Mouse (Mus musculus): ENCODE measurements around the gene Nsmce4a. TPM values are rescaled to one million over a fixed set of nuclear protein-coding genes. Genes with fewer than 3 reads are reported as not detected.
A peak's percentile ranks its signal among the peaks of the same experiment; 100 is the strongest.

Gene Nsmce4a
- polyA plus RNA-seq, 1 experiment from 2014 or later: 166 TPM

- no peak overlapping the region for H3K9ac ChIP-seq
- no peaks in the 10 kb centered on the region for H3K36me3 ChIP-seq (ENCODE audit: poor library complexity, severe bottlenecking)
- H3K4me2 ChIP-seq: peak overlapping the region; percentile 12; the same call in 1 of the 2 replicates
- 35% methylated on average over 13 of the region's 13 CpGs for WGBS
- peak; percentile 54; the same call in 1 of the 2 replicates for ATAC-seq
- no peak overlapping the region for H3K4me3 ChIP-seq
- H3K27me3 ChIP-seq: no peaks in the 10 kb centered on the region
- H3K27ac ChIP-seq: peak overlapping the region; percentile 63
- H3K9me3 ChIP-seq (replicated peaks): no peaks in the 10 kb centered on the region
- H3K4me1 ChIP-seq: peaks cover 38% of the 10 kb centered on the region
Observed at GRCm38 (mm10) chr7:130574211-130574991, 1.5 kb upstream of the Nsmce4a start.

GRCm38 (mm10) chr7:130573746-130574145 lies 828 bp upstream of the Nsmce4a start:
- Histone ChIP-seq H3K9me3 (replicated peaks) (no peaks in the 10 kb centered on the region), H3K36me3 (ENCODE audit: poor library complexity, severe bottlenecking) (no peaks in the 10 kb centered on the region), H3K27ac (peak overlapping the region; percentile 63; the same call in 1 of the 2 replicates), H3K4me2 (no peak overlapping the region), H3K27me3 (no peaks in the 10 kb centered on the region), H3K4me1 (peaks cover 38% of the 10 kb centered on the region), H3K9ac (no peak overlapping the region), H3K4me3 (no peak overlapping the region)
- no peak for ATAC-seq
- WGBS: 90% methylated on average over 10 of the region's 10 CpGs

GRCm38 (mm10) chr7:130570472-130570871 lies 2.4 kb downstream of the Nsmce4a start:
- Histone ChIP-seq H3K36me3 (ENCODE audit: poor library complexity, severe bottlenecking) (no peaks in the 10 kb centered on the region), H3K9ac (no peak overlapping the region), H3K27me3 (no peaks in the 10 kb centered on the region), H3K27ac (peak overlapping the region; percentile 66), H3K4me1 (peaks cover 21% of the 10 kb centered on the region), H3K4me2 (no peak overlapping the region), H3K9me3 (replicated peaks) (no peaks in the 10 kb centered on the region), H3K4me3 (no peak overlapping the region)
- ATAC-seq: peak; percentile 70
- WGBS: 17% methylated on average over 7 of the region's 7 CpGs

- Histone ChIP-seq H3K9me3 (replicated peaks) (no peaks in the 10 kb centered on the region), H3K4me2 (no peak overlapping the region), H3K4me1 (peaks cover 16% of the 10 kb centered on the region), H3K27ac (no peak overlapping the region), H3K27me3 (no peaks in the 10 kb centered on the region), H3K36me3 (ENCODE audit: poor library complexity, severe bottlenecking) (no peaks in the 10 kb centered on the region), H3K9ac (no peak overlapping the region), H3K4me3 (no peak overlapping the region)
- no peak for ATAC-seq
- WGBS: 87% methylated on average over 9 of the region's 9 CpGs
Observed at GRCm38 (mm10) chr7:130568783-130569436, 4.0 kb downstream of the Nsmce4a start.

- Histone ChIP-seq H3K27me3 (no peaks in the 10 kb centered on the region), H3K36me3 (ENCODE audit: poor library complexity, severe bottlenecking) (no peaks in the 10 kb centered on the region), H3K4me2 (no peak overlapping the region), H3K27ac (no peak overlapping the region), H3K9me3 (replicated peaks) (no peaks in the 10 kb centered on the region), H3K9ac (no peak overlapping the region), H3K4me1 (no peaks in the 10 kb centered on the region), H3K4me3 (no peak overlapping the region)
- no peak for ATAC-seq
- 64% methylated on average over 3 of the region's 3 CpGs for WGBS
Observed at GRCm38 (mm10) chr7:130564596-130564995, 8.3 kb downstream of the Nsmce4a start.

- no peak for ATAC-seq
- Histone ChIP-seq H3K4me3 (no peak overlapping the region), H3K27ac (no peak overlapping the region), H3K27me3 (no peaks in the 10 kb centered on the region), H3K4me1 (no peaks in the 10 kb centered on the region), H3K9me3 (replicated peaks) (no peaks in the 10 kb centered on the region), H3K9ac (no peak overlapping the region), H3K36me3 (ENCODE audit: poor library complexity, severe bottlenecking) (no peaks in the 10 kb centered on the region), H3K4me2 (no peak overlapping the region)
- WGBS: 75% methylated on average over 4 of the region's 4 CpGs
Observed at GRCm38 (mm10) chr7:130563880-130564279, 9.0 kb downstream of the Nsmce4a start.

- no peaks in the 10 kb centered on the region for H3K36me3 ChIP-seq (ENCODE audit: poor library complexity, severe bottlenecking)
- no peak overlapping the region for H3K27ac ChIP-seq
- H3K4me2 ChIP-seq: no peak overlapping the region
- no peaks in the 10 kb centered on the region for H3K27me3 ChIP-seq
- WGBS: 89% methylated on average over 4 of the region's 4 CpGs
- ATAC-seq: no peak
- H3K9me3 ChIP-seq (replicated peaks): no peaks in the 10 kb centered on the region
- no peak overlapping the region for H3K4me3 ChIP-seq
- no peaks in the 10 kb centered on the region for H3K4me1 ChIP-seq
- no peak overlapping the region for H3K9ac ChIP-seq
Observed at GRCm38 (mm10) chr7:130563276-130563675, 9.6 kb downstream of the Nsmce4a start.

- no peak overlapping the region for H3K9ac ChIP-seq
- no peaks in the 10 kb centered on the region for H3K4me1 ChIP-seq
- H3K27me3 ChIP-seq: 0 out of 2 replicates have a peak, but pooled peaks cover 3% of the 10 kb centered on the region
- WGBS: 69% methylated on average over 1 of the region's 1 CpGs
- no peak overlapping the region for H3K4me2 ChIP-seq
- H3K36me3 ChIP-seq (ENCODE audit: poor library complexity, severe bottlenecking): no peaks in the 10 kb centered on the region
- H3K27ac ChIP-seq: no peak overlapping the region
- no peaks in the 10 kb centered on the region for H3K9me3 ChIP-seq (replicated peaks)
- H3K4me3 ChIP-seq: no peak overlapping the region
- no peak for ATAC-seq
Observed at GRCm38 (mm10) chr7:130560933-130561332, 12.0 kb downstream of the Nsmce4a start.

GRCm38 (mm10) chr7:130558592-130558991 lies 14.3 kb downstream of the Nsmce4a start:
- Histone ChIP-seq H3K9me3 (replicated peaks) (no peaks in the 10 kb centered on the region), H3K4me3 (no peak overlapping the region), H3K27me3 (0 out of 2 replicates have a peak, but pooled peaks cover 3% of the 10 kb centered on the region), H3K4me1 (peaks cover 9% of the 10 kb centered on the region), H3K36me3 (ENCODE audit: poor library complexity, severe bottlenecking) (no peaks in the 10 kb centered on the region), H3K27ac (no peak overlapping the region), H3K9ac (no peak overlapping the region), H3K4me2 (no peak overlapping the region)
- no peak for ATAC-seq
- WGBS: 72% methylated on average over 4 of the region's 4 CpGs

GRCm38 (mm10) chr7:130555597-130555996 lies 17.3 kb downstream of the Nsmce4a start:
- Histone ChIP-seq H3K9ac (no peak overlapping the region), H3K9me3 (replicated peaks) (no peaks in the 10 kb centered on the region), H3K27ac (no peak overlapping the region), H3K4me3 (no peak overlapping the region), H3K36me3 (ENCODE audit: poor library complexity, severe bottlenecking) (no peaks in the 10 kb centered on the region), H3K4me1 (peaks cover 19% of the 10 kb centered on the region), H3K27me3 (0 out of 2 replicates have a peak, but pooled peaks cover 3% of the 10 kb centered on the region), H3K4me2 (no peak overlapping the region)
- WGBS: 52% methylated on average over 5 of the region's 5 CpGs
- no peak for ATAC-seq

- Histone ChIP-seq H3K9ac (no peak overlapping the region), H3K27me3 (0 out of 2 replicates have a peak, but pooled peaks cover 3% of the 10 kb centered on the region), H3K27ac (no peak overlapping the region), H3K4me2 (no peak overlapping the region), H3K4me1 (peaks cover 19% of the 10 kb centered on the region), H3K36me3 (ENCODE audit: poor library complexity, severe bottlenecking) (no peaks in the 10 kb centered on the region), H3K9me3 (replicated peaks) (no peaks in the 10 kb centered on the region), H3K4me3 (no peak overlapping the region)
- no peak for ATAC-seq
- 60% methylated on average over 4 of the region's 4 CpGs for WGBS
Observed at GRCm38 (mm10) chr7:130553321-130553720, 19.6 kb downstream of the Nsmce4a start.

- ATAC-seq: no peak
- Histone ChIP-seq H3K27ac (peak overlapping the region; percentile 22; the same call in 1 of the 2 replicates), H3K9me3 (replicated peaks) (no peaks in the 10 kb centered on the region), H3K4me1 (peaks cover 19% of the 10 kb centered on the region), H3K4me3 (no peak overlapping the region), H3K4me2 (no peak overlapping the region), H3K9ac (no peak overlapping the region), H3K36me3 (ENCODE audit: poor library complexity, severe bottlenecking) (no peaks in the 10 kb centered on the region), H3K27me3 (0 out of 2 replicates have a peak, but pooled peaks cover 3% of the 10 kb centered on the region)
- 46% methylated on average over 5 of the region's 5 CpGs for WGBS
Observed at GRCm38 (mm10) chr7:130552780-130553179, 20.1 kb downstream of the Nsmce4a start.

All from forebrain, embryonic 13.5 days (tissue).